Mouse (Mus musculus) ES-E14 (cell line): ENCODE measurements around the gene Itsn1. TPM values are rescaled to one million over a fixed set of nuclear protein-coding genes. Genes with fewer than 3 reads are reported as not detected.

Experiments
- DNase-seq: peaks from one replicate; pipeline ENCODE4 v3.0.0-alpha.2; 2013; ENCODE audit warnings: low read depth, low spot score
- H3K27ac ChIP-seq: 2 replicates; pipeline ENCODE4 v1.5.1; 2012; ENCODE audit warnings: low read depth, mild to moderate bottlenecking, low read length, moderate library complexity, mixed read lengths; ENCODE audit not compliant: poor library complexity, insufficient read depth, severe bottlenecking
- H3K36me3 ChIP-seq: 2 replicates; pipeline ENCODE4 v1.6.1; 2012; ENCODE audit warnings: mild to moderate bottlenecking, low read length, moderate library complexity, mixed read lengths; ENCODE audit not compliant: control insufficient read depth, poor library complexity, insufficient read depth, severe bottlenecking
- H3K4me1 ChIP-seq, 2 experiments: fragments of 150-350 bp in 1 of 2; sonication (generic) in 1 of 2; 2 replicates each; pipeline ENCODE4 v1.6.1; 2012; ENCODE audit warnings: low read length in 2 of 2, mild to moderate bottlenecking in 1 of 2, mixed read lengths in 1 of 2; ENCODE audit not compliant: control insufficient read depth in 2 of 2, insufficient read depth in 2 of 2, poor library complexity in 1 of 2
- H3K4me3 ChIP-seq, 2 experiments: fragments of 150-350 bp in 1 of 2; sonication (generic) in 1 of 2; 2 replicates each; pipeline ENCODE4 v1.5.1; 2012; ENCODE audit warnings: low read length in 2 of 2, low read depth in 1 of 2, mild to moderate bottlenecking in 1 of 2, mixed read lengths in 1 of 2; ENCODE audit not compliant: insufficient read depth in 1 of 2, poor library complexity in 1 of 2, severe bottlenecking in 1 of 2
- H3K9ac ChIP-seq: 2 replicates; pipeline ENCODE4 v1.6.1; 2012; ENCODE audit warnings: low read depth, mild to moderate bottlenecking, low read length, mixed read lengths; ENCODE audit not compliant: poor library complexity, insufficient read depth, severe bottlenecking
- H3K9me3 ChIP-seq: fragments of 150-350 bp; sonication (generic); 2 replicates; pipeline ENCODE4 v1.6.1; 2012; ENCODE audit warnings: low read depth, mild to moderate bottlenecking, low read length; ENCODE audit not compliant: control insufficient read depth, insufficient read depth
- CHD2 ChIP-seq: IDR thresholded peaks from 2 replicates; pipeline ENCODE4 v1.6.1; 2014; ENCODE audit warnings: mild to moderate bottlenecking, low read depth, low read length, inconsistent platforms
- HCFC1 ChIP-seq: IDR thresholded peaks from 2 replicates; pipeline ENCODE4 v1.6.1; 2012; ENCODE audit warnings: low read length, inconsistent platforms, borderline replicate concordance; ENCODE audit not compliant: insufficient read depth
- MAFK ChIP-seq: IDR thresholded peaks from 2 replicates; pipeline ENCODE4 v1.6.1; 2014; ENCODE audit warnings: mild to moderate bottlenecking, low read depth, low read length, inconsistent platforms; ENCODE audit not compliant: insufficient read depth
- ZC3H11A ChIP-seq: IDR thresholded peaks from 2 replicates; pipeline ENCODE4 v1.6.1; 2012; ENCODE audit warnings: low read depth, mild to moderate bottlenecking, inconsistent platforms, low read length, borderline replicate concordance
- ZNF384 ChIP-seq: IDR thresholded peaks from 2 replicates; pipeline ENCODE4 v1.6.1; 2012; ENCODE audit warnings: low read depth, low read length, inconsistent platforms
- in situ Hi-C, 2 experiments: fragments of 600-800 bp; cut with MboI; formaldehyde crosslinking; loops; one replicate each; pipeline ENCODE4 v1.15.1; 2025; ENCODE audit warnings: low sequenced_read_pairs in 2 of 2, inconsistent platforms in 1 of 2; ENCODE audit not compliant: unreplicated experiment in 2 of 2
- total RNA-seq: library from RNA; depleted of rRNA; stranded (reverse); fragments of 300-350 nt; gene quantifications from 2 replicates; pipeline ENCODE4 v1.2.3, GENCODE M21; 2012

Itsn1 gene
- total RNA-seq, 1 experiment, result 28.6 TPM

DNA sequence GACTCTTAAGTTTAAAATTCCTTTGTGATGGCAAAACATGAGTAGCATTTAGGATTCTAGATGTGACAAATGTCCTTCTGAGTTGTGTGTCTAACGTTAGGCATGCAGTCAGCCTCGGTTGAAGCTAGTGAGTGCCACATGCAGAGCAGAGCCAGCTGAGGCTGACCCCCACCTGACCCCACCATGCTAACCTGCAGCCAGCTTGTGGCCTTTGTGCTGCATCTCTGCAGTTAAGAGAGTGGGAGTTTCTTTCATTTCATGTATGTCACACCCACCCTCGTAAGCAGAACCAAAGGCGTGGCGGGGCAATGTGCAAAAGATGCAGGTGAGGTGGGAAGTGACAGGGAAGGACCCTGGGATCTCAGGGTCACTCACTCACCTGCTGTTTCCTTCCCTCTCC, 98.4 kb downstream of the Itsn1 start:
- Histone ChIP-seq H3K4me1 (peaks cover 9 to 14% of the 10 kb centered on the region in 2 experiments), H3K4me3 (no peak overlapping the region), H3K27ac (no peak overlapping the region), H3K9ac (no peak overlapping the region), H3K9me3 (no peaks in the 10 kb centered on the region), H3K36me3 (peaks cover 9% of the 10 kb centered on the region; the same call in 1 of the 2 replicates)
- no peak for DNase-seq
- in situ Hi-C loops, result no loop called here
- TF ChIP-seq ZNF384 (no peak), CHD2 (no peak), ZC3H11A (no peak), HCFC1 (no peak), MAFK (no peak)

- peaks cover 9% of the 10 kb centered on the region; the same call in 1 of the 2 replicates for H3K36me3 ChIP-seq
- DNase-seq, result no peak
- H3K27ac ChIP-seq, result no peak overlapping the region
- TF ChIP-seq ZC3H11A (no peak), MAFK (no peak), HCFC1 (no peak), ZNF384 (no peak), CHD2 (no peak)
- in situ Hi-C loops, result no loop called here
- no peak overlapping the region for H3K9ac ChIP-seq
- peaks cover 9 to 14% of the 10 kb centered on the region in 2 experiments for H3K4me1 ChIP-seq
- H3K9me3 ChIP-seq, result no peaks in the 10 kb centered on the region
- no peak overlapping the region for H3K4me3 ChIP-seq
Observed at GRCm38 (mm10) chr16:91828160-91828559, 99.1 kb downstream of the Itsn1 start.

DNA sequence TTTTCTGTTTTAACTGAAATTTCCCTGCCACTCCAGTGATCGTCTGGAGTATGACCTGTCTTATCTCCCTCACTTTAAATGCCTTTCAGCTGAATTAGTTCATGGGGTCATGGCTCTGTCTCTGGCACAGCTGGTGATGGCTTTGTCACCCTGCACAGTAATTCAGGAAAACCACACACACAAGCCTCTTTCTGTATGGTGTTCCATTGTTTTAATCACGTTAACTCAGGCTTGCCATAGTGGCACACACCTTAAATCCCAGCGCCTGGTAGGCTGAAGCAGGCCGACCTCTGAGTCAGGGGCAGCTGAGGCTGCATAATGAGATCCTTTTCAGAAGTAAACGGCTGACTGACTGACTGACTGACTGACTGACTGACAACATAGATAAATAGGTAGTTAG, 99.5 kb downstream of the Itsn1 start:
- TF ChIP-seq MAFK (no peak), CHD2 (no peak), HCFC1 (no peak), ZNF384 (no peak), ZC3H11A (no peak)
- Histone ChIP-seq H3K36me3 (peaks cover 9% of the 10 kb centered on the region; the same call in 1 of the 2 replicates), H3K27ac (no peak overlapping the region), H3K9me3 (no peaks in the 10 kb centered on the region), H3K9ac (no peak overlapping the region), H3K4me1 (peaks cover 9 to 14% of the 10 kb centered on the region in 2 experiments), H3K4me3 (no peak overlapping the region)
- in situ Hi-C loops, result no loop called here
- no peak for DNase-seq

GRCm38 (mm10) chr16:91829121-91829520, 100.0 kb downstream of the Itsn1 start:
- Histone ChIP-seq H3K9ac (no peak overlapping the region), H3K9me3 (no peaks in the 10 kb centered on the region), H3K27ac (no peak overlapping the region), H3K4me3 (no peak overlapping the region), H3K4me1 (peaks cover 9 to 14% of the 10 kb centered on the region in 2 experiments), H3K36me3 (peaks cover 9% of the 10 kb centered on the region; the same call in 1 of the 2 replicates)
- no peak for DNase-seq
- TF ChIP-seq MAFK (no peak), ZNF384 (no peak), CHD2 (no peak), HCFC1 (no peak), ZC3H11A (no peak)
- in situ Hi-C loops, result no loop called here

- Histone ChIP-seq H3K4me1 (peaks cover 9 to 14% of the 10 kb centered on the region in 2 experiments), H3K4me3 (no peak overlapping the region), H3K27ac (no peak overlapping the region), H3K36me3 (peaks cover 9% of the 10 kb centered on the region; the same call in 1 of the 2 replicates), H3K9ac (no peak overlapping the region), H3K9me3 (no peaks in the 10 kb centered on the region)
- no peak for DNase-seq
- no peak for TF ChIP-seq ZC3H11A
- no peak for TF ChIP-seq ZNF384
- no peak for TF ChIP-seq HCFC1
- no peak for TF ChIP-seq CHD2
- no peak for TF ChIP-seq MAFK
- in situ Hi-C loops, result no loop called here
Observed at GRCm38 (mm10) chr16:91830260-91830659, 101.2 kb downstream of the Itsn1 start.
